Mouse (Mus musculus): ENCODE measurements at regions not wholly inside any gene's neighbourhood (a gene's known extent, or its start where the extent isn't known, plus 50 kb on each side); places are given as distances from the start of the nearest gene placed in this dataset.

DNA sequence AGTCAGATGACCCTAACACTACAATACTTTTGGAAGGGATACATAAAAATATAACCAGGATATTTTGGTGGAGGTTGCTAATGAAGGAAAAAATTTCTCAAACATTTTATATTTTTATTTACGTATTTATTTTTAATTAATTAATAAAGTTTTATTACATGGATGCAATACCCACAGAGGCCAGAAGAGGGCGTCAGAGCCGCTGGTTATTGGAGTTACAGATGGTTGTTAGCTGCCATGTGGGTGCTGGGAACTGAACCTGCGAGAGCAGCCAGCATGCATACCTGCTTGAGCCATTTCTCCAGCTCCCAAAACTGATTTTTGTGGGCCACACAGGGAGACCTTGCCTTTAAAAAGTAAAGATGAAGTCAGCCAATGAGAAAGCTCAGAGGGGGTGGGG lies 74.6 kb upstream of the Slc45a1 start:
- TF ChIP-seq CTCF (conservative IDR thresholded peaks at IDR 0.05; ENCODE audit: insufficient read depth, insufficient read length, low read depth, low read length) (peak; percentile 23; the same call in 1 of the 2 replicates), POLR2A (IDR thresholded peaks at IDR 0.05; ENCODE audit: low read depth, low read length) (no peak)

All from kidney, adult 2 months (tissue).